Mouse (Mus musculus) heart, adult 10 weeks (tissue): ENCODE measurements around the gene Rgs9bp. TPM values are rescaled to one million over a fixed set of nuclear protein-coding genes. Genes with fewer than 3 reads are reported as not detected.

Source experiments
- polyA plus RNA-seq: library from polyadenylated mRNA; stranded (reverse); fragments of 350-450 nt; fragmentation: Illumina TruSeq; extraction: RNeasy Lipid Tissue Mini Kit (QIAGEN cat#74804); gene quantifications from one replicate; pipeline ENCODE4 v1.2.3, GENCODE M21; 2014; ENCODE audit warnings: low read depth, low replicate concordance

Gene Rgs9bp
- not detected for polyA plus RNA-seq

GRCm38 (mm10) chr7:35585191-35586054 is at the start of gene Rgs9bp:
TSS of gene Rgs9bp (minus strand) at chr7:35585582.

DNA sequence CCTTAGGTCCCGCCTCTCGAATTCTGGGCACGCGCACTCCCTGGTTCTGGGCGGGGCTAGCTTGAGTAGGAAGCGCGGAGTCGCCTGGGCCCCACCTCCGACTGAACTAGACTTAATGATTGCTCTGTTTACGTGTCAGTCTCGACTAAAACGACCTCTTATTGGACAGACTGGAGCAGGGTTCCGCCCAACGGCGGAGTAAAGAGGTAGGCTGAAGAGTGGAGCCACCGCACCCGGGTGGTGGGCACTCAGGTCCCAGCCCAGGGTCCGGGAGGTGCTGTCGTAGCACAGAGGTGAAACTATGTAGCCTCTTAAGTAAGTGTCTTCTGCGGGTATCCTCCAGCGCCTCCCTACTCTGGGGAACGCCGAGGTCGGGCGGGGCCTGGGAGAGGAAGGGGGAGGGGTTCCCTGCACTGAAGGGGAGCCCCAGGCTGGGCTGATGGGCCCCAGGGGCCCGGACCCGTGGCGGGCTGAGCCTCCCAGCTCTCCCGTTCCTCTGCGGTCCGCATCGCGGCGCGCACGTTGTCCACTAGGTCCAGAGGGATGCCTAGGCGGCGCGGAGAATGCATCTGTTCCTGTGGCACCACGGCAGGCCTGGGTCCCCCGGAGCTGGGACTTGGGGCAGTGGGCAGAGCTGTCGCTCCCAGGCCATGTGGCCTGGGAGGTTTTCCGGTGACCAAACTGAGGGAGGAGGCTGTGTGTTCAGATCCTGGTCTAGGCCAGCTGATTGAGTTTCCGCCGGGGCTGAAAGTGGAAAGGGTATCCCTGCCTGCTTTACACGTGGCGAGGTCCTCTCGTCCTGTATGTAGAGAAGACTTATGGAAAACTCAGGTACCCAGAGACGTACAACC is 898 bp upstream of the Rgs9bp start, which contains the start of gene Ankrd27:
Gene Ankrd27, plus strand, starts transcription at position 190 of the 851 bp plus-strand sequence.

GRCm38 (mm10) chr7:35556205-35556603 is 29.2 kb downstream of the Rgs9bp start, which contains the start of gene Nudt19:
TSS of gene Nudt19 (minus strand) at chr7:35556304.

DNA sequence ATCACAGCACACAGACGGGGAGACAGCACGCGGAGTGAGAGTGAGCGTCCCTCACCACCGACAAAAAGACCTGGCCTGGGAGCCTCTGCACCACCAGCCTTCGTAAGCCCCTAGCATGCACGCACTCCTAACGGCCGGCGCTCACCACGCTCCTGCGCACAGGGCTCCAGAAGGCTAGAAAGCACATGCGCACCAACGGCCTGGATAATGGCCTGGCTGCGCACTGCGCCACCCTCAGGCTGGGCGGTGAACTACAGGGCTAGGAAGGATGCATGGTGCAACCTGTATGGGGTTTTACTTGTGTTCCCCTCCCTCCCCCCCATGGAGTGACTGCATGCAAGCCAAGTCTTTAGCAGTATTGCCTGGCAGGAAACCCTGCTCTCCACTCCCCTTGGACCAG is 47.8 kb downstream of the Rgs9bp start, which contains the start of gene Tdrd12:
Gene Tdrd12, minus strand, starts transcription at position 184 of the 400 bp plus-strand sequence.

Other genes with a start within 250 kb of the Rgs9bp start
- gene Faap24, start 188.7 kb downstream of the Rgs9bp start, polyA plus RNA-seq, result 2.5 TPM
- gene Cep89, start 188.5 kb downstream of the Rgs9bp start, polyA plus RNA-seq, result 14.3 TPM
- gene Slc7a9, start 136.8 kb downstream of the Rgs9bp start, polyA plus RNA-seq, result not detected
- gene Tdrd12, start 47.8 kb downstream of the Rgs9bp start, polyA plus RNA-seq, result not detected
- 74.8 TPM for gene Nudt19, start 29.3 kb downstream of the Rgs9bp start, polyA plus RNA-seq
- gene Ankrd27, start 662 bp upstream of the Rgs9bp start, polyA plus RNA-seq, result 11.4 TPM
- 184 TPM for gene Pdcd5, start 61.9 kb upstream of the Rgs9bp start, polyA plus RNA-seq
- gene Dpy19l3, start 168.9 kb upstream of the Rgs9bp start, polyA plus RNA-seq, result 1.0 TPM
- 5.9 TPM for gene Zfp507, start 217.4 kb upstream of the Rgs9bp start, polyA plus RNA-seq